Mouse (Mus musculus) small intestine, adult 2 months (tissue): Measurements from ENCODE around the gene Myt1l.

ENCODE experiments used
- CTCF ChIP-seq: fragments of 200-500 bp; IDR thresholded peaks from 2 replicates; pipeline ENCODE4 v1.5.1; 2012; ENCODE audit warnings: low read depth, mild to moderate bottlenecking, control low read depth, inconsistent platforms, low read length, moderate library complexity, mixed read lengths; ENCODE audit not compliant: insufficient replicate concordance, insufficient read length; ENCODE audit errors: extremely low read depth
- POLR2A ChIP-seq: fragments of 200-500 bp; IDR thresholded peaks from 2 replicates; pipeline ENCODE4 v1.6.1; 2012; ENCODE audit warnings: low read depth, mild to moderate bottlenecking, control low read depth, inconsistent platforms, low read length, moderate library complexity

DNA sequence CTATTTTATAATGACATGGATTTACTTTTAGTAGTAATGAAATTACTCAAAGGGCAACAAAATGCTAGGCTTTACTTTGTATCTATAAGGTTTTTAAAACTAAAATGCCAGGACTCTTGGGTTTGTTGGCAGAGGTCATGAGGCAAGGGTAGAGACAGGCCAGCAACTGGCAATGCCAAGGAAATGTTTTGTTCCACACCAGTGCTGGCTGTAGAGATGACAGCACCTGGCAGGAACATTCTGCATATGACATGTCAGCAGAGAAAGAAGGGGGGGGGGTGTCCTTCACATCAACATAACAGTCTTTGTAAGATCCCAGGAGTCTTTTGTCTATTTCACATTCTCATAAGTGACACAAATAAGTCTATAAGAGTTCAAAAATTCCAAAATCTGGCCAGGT, 302.4 kb downstream of the Myt1l start:
- no peak for TF ChIP-seq POLR2A
- no peak for TF ChIP-seq CTCF
